Mouse (Mus musculus) ES-E14 (cell line): ENCODE measurements around the gene Tnfrsf26. TPM values are rescaled to one million over a fixed set of nuclear protein-coding genes. Genes with fewer than 3 reads are reported as not detected.

Experiments used
- DNase-seq: peaks from one replicate; pipeline ENCODE4 v3.0.0-alpha.2; 2013; ENCODE audit warnings: low read depth, low spot score
- H3K27ac ChIP-seq: 2 replicates; pipeline ENCODE4 v1.5.1; 2012; ENCODE audit warnings: low read depth, mild to moderate bottlenecking, low read length, moderate library complexity, mixed read lengths; ENCODE audit not compliant: poor library complexity, insufficient read depth, severe bottlenecking
- H3K36me3 ChIP-seq: 2 replicates; pipeline ENCODE4 v1.6.1; 2012; ENCODE audit warnings: mild to moderate bottlenecking, low read length, moderate library complexity, mixed read lengths; ENCODE audit not compliant: control insufficient read depth, poor library complexity, insufficient read depth, severe bottlenecking
- H3K4me1 ChIP-seq, 2 experiments: fragments of 150-350 bp in 1 of 2; sonication (generic) in 1 of 2; 2 replicates each; pipeline ENCODE4 v1.6.1; 2012; ENCODE audit warnings: low read length in 2 of 2, mild to moderate bottlenecking in 1 of 2, mixed read lengths in 1 of 2; ENCODE audit not compliant: control insufficient read depth in 2 of 2, insufficient read depth in 2 of 2, poor library complexity in 1 of 2
- H3K4me3 ChIP-seq, 2 experiments: fragments of 150-350 bp in 1 of 2; sonication (generic) in 1 of 2; 2 replicates each; pipeline ENCODE4 v1.5.1; 2012; ENCODE audit warnings: low read length in 2 of 2, low read depth in 1 of 2, mild to moderate bottlenecking in 1 of 2, mixed read lengths in 1 of 2; ENCODE audit not compliant: insufficient read depth in 1 of 2, poor library complexity in 1 of 2, severe bottlenecking in 1 of 2
- H3K9ac ChIP-seq: 2 replicates; pipeline ENCODE4 v1.6.1; 2012; ENCODE audit warnings: low read depth, mild to moderate bottlenecking, low read length, mixed read lengths; ENCODE audit not compliant: poor library complexity, insufficient read depth, severe bottlenecking
- H3K9me3 ChIP-seq: fragments of 150-350 bp; sonication (generic); 2 replicates; pipeline ENCODE4 v1.6.1; 2012; ENCODE audit warnings: low read depth, mild to moderate bottlenecking, low read length; ENCODE audit not compliant: control insufficient read depth, insufficient read depth
- CHD2 ChIP-seq: IDR thresholded peaks from 2 replicates; pipeline ENCODE4 v1.6.1; 2014; ENCODE audit warnings: mild to moderate bottlenecking, low read depth, low read length, inconsistent platforms
- HCFC1 ChIP-seq: IDR thresholded peaks from 2 replicates; pipeline ENCODE4 v1.6.1; 2012; ENCODE audit warnings: low read length, inconsistent platforms, borderline replicate concordance; ENCODE audit not compliant: insufficient read depth
- MAFK ChIP-seq: IDR thresholded peaks from 2 replicates; pipeline ENCODE4 v1.6.1; 2014; ENCODE audit warnings: mild to moderate bottlenecking, low read depth, low read length, inconsistent platforms; ENCODE audit not compliant: insufficient read depth
- ZC3H11A ChIP-seq: IDR thresholded peaks from 2 replicates; pipeline ENCODE4 v1.6.1; 2012; ENCODE audit warnings: low read depth, mild to moderate bottlenecking, inconsistent platforms, low read length, borderline replicate concordance
- ZNF384 ChIP-seq: IDR thresholded peaks from 2 replicates; pipeline ENCODE4 v1.6.1; 2012; ENCODE audit warnings: low read depth, low read length, inconsistent platforms
- in situ Hi-C, 2 experiments: fragments of 600-800 bp; cut with MboI; formaldehyde crosslinking; loops; one replicate each; pipeline ENCODE4 v1.15.1; 2025; ENCODE audit warnings: low sequenced_read_pairs in 2 of 2, inconsistent platforms in 1 of 2; ENCODE audit not compliant: unreplicated experiment in 2 of 2
- total RNA-seq: library from RNA; depleted of rRNA; stranded (reverse); fragments of 300-350 nt; gene quantifications from 2 replicates; pipeline ENCODE4 v1.2.3, GENCODE M21; 2012

The Tnfrsf26 gene
- total RNA-seq, 1 experiment: 0.18 TPM

- no peaks in the 10 kb centered on the region for H3K4me1 ChIP-seq
- H3K36me3 ChIP-seq: no peaks in the 10 kb centered on the region
- H3K9ac ChIP-seq: no peak overlapping the region
- TF ChIP-seq ZNF384 (peak; percentile 73), CHD2 (no peak)
- DNase-seq: no peak
- H3K4me3 ChIP-seq: no peak overlapping the region
- H3K27ac ChIP-seq: no peak overlapping the region
- in situ Hi-C loops: no loop called here
- H3K9me3 ChIP-seq: no peaks in the 10 kb centered on the region
These were observed 801 bp downstream of the Tnfrsf26 start for GRCm38 (mm10) chr7:143627555-143628286.

- in situ Hi-C loops: no loop called here
- no peak for DNase-seq
- no peak overlapping the region for H3K4me3 ChIP-seq
- no peak overlapping the region for H3K9ac ChIP-seq
- H3K36me3 ChIP-seq: no peaks in the 10 kb centered on the region
- H3K27ac ChIP-seq: no peak overlapping the region
- H3K4me1 ChIP-seq: no peaks in the 10 kb centered on the region
- TF ChIP-seq ZNF384 (no peak), MAFK (no peak), CHD2 (no peak), HCFC1 (no peak)
- no peaks in the 10 kb centered on the region for H3K9me3 ChIP-seq
These were observed 2.3 kb downstream of the Tnfrsf26 start for GRCm38 (mm10) chr7:143626178-143626577.

- Histone ChIP-seq H3K9ac (no peak overlapping the region), H3K4me3 (no peak overlapping the region), H3K36me3 (no peaks in the 10 kb centered on the region), H3K4me1 (no peaks in the 10 kb centered on the region), H3K27ac (no peak overlapping the region), H3K9me3 (no peaks in the 10 kb centered on the region)
- DNase-seq: no peak
- in situ Hi-C loops: no loop called here
- TF ChIP-seq CHD2 (no peak), ZNF384 (no peak), MAFK (no peak), HCFC1 (no peak), ZC3H11A (no peak)
These were observed 3.4 kb downstream of the Tnfrsf26 start for GRCm38 (mm10) chr7:143625151-143625550.

GRCm38 (mm10) chr7:143624561-143624960, 4.0 kb downstream of the Tnfrsf26 start:
- TF ChIP-seq ZC3H11A (no peak), MAFK (no peak), HCFC1 (no peak), ZNF384 (no peak), CHD2 (no peak)
- DNase-seq: no peak
- in situ Hi-C loops: no loop called here

GRCm38 (mm10) chr7:143620951-143621350, 7.6 kb downstream of the Tnfrsf26 start:
- H3K27ac ChIP-seq: no peak overlapping the region
- no peak overlapping the region for H3K9ac ChIP-seq
- H3K4me3 ChIP-seq: no peak overlapping the region
- no peaks in the 10 kb centered on the region for H3K36me3 ChIP-seq
- no peaks in the 10 kb centered on the region for H3K4me1 ChIP-seq
- TF ChIP-seq ZNF384 (no peak), MAFK (no peak), CHD2 (no peak), HCFC1 (no peak), ZC3H11A (no peak)
- DNase-seq: no peak
- in situ Hi-C loops: no loop called here
- H3K9me3 ChIP-seq: no peaks in the 10 kb centered on the region

More at GRCm38 (mm10) chr7:143624561-143624960, 4.0 kb downstream of the Tnfrsf26 start:
- no peak overlapping the region for H3K27ac ChIP-seq
- no peaks in the 10 kb centered on the region for H3K36me3 ChIP-seq
- no peaks in the 10 kb centered on the region for H3K4me1 ChIP-seq
- no peaks in the 10 kb centered on the region for H3K9me3 ChIP-seq
- no peak overlapping the region for H3K9ac ChIP-seq
- H3K4me3 ChIP-seq: no peak overlapping the region
